In the genomic region with DNA sequence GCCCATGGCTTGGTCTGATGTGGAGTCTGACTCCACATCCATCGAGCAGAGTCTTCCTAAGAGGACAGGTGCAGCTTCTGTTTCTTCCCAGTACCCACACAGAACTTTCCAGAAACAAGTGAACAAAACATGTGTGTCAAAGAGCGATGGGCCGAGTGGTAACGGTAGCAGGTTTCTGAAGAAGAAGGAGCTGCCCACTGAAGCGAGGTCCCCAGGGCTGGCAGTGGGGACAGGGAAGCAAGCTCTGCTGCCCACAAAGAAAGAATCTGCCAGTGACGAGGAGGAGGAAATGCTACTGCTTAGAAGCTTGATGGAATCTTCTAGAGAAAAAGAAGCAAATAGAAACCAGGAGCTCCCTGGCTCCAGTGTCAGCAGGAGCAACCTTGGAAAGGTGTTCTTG, we compare ENCODE assay signal across 24 mouse cellular contexts. TPM values are rescaled to one million over a fixed set of nuclear protein-coding genes. Genes with fewer than 3 reads are reported as not detected.
DNase-seq lines count a peak whose midpoint lies in the region; ATAC-seq and TF ChIP-seq lines count a peak whose summit lies in the region.
"Had no signal": no experiment of that assay in that cellular context is flagged by ENCODE, and none has a peak within 500 bp of the region (broad histone marks: within the 10 kb centered on the region; RNA-seq: fewer than 3 reads in every experiment).

No protein-coding gene starts in this region.

- in situ Hi-C loops in CH12.LX (cut with MboI; ENCODE audit: low pct_ligation_motif_present, low pct_unique_long_range_greater_than_20kb, low sequenced_read_pairs): no loop called here

- no peak for TF ChIP-seq CTCF in CH12.LX (conservative IDR thresholded peaks at IDR 0.05 in 1 of 2, IDR thresholded peaks at IDR 0.05 in 1 of 2; ENCODE audit: low read depth in 2 of 2, low read length in 2 of 2)

- peak overlapping the region; percentile 38; the same call in 1 of the 2 replicates for H3K27ac ChIP-seq in CH12.LX (ENCODE audit: insufficient read depth, low read depth)
- H3K27ac ChIP-seq: forebrain, embryonic 13.5 days; heart, embryonic 13.5 days; kidney, postnatal 0 days; liver, embryonic 13.5 days had no signal

- no peak for ATAC-seq in megakaryocyte, adult 5-6 weeks (ENCODE audit: poor library complexity, severe bottlenecking)
- ATAC-seq in monocyte, adult 5-6 weeks (replicated peaks; ENCODE audit: insufficient number of reproducible peaks, low FRiP score, low TSS enrichment, poor library complexity, severe bottlenecking): no peak
- ATAC-seq: forebrain, embryonic 13.5 days; hindbrain, embryonic 16.5 days; midbrain, embryonic 16.5 days had no signal

- peaks cover 34% of the 10 kb centered on the region for H3K36me3 ChIP-seq in megakaryocyte, embryonic 14.5 days (replicated peaks; ENCODE audit: low read length)
- H3K36me3 ChIP-seq in CH12.LX (replicated peaks in 1 of 2; ENCODE audit: control insufficient read depth in 1 of 2, insufficient read depth in 1 of 2, low read length in 1 of 2) (peaks cover 24 to 38% of the 10 kb centered on the region in 2 experiments), myocyte (ENCODE audit: control insufficient read depth, insufficient read depth) (peaks cover 7% of the 10 kb centered on the region)

- no peak for TF ChIP-seq RAD21 in CH12.LX (IDR thresholded peaks at IDR 0.05; ENCODE audit: low read depth, low read length)

- no peak for TF ChIP-seq POLR2A in CH12.LX (IDR thresholded peaks at IDR 0.05; ENCODE audit: low read depth, low read length)
- TF ChIP-seq POLR2A in myocyte (IDR thresholded peaks at IDR 0.05; ENCODE audit: insufficient read length, low read depth): no peak

- H3K4me1 ChIP-seq in megakaryocyte, embryonic 14.5 days: peaks cover 45% of the 10 kb centered on the region
- peaks cover 6 to 35% of the 10 kb centered on the region in 2 experiments; a peak in 3 of 4 replicates for H3K4me1 ChIP-seq in CH12.LX (ENCODE audit: control insufficient read depth in 1 of 2, insufficient read depth in 2 of 2)

- TF ChIP-seq EP300 in CH12.LX (IDR thresholded peaks at IDR 0.05; ENCODE audit: low read length): no peak; the same call in 1 of the 2 replicates

- peak overlapping the region; percentile 77 for H3K4me3 ChIP-seq in megakaryocyte, embryonic 14.5 days (replicated peaks)
- H3K4me3 ChIP-seq in CH12.LX (replicated peaks in 1 of 3; ENCODE audit: low read depth in 2 of 3, low read length in 2 of 3, poor library complexity in 1 of 3) (peak overlapping the region; percentile 5 to 42 (median 23)), myocyte (peak overlapping the region; percentile 36)
- H3K4me3 ChIP-seq: forebrain, embryonic 13.5 days; heart, embryonic 13.5 days; liver, embryonic 13.5 days had no signal

- H3K9me3 ChIP-seq in megakaryocyte, embryonic 14.5 days: no peaks in the 10 kb centered on the region
- no peaks in the 10 kb centered on the region for H3K9me3 ChIP-seq in CH12.LX (replicated peaks; ENCODE audit: low read length)
- H3K9me3 ChIP-seq: forebrain, embryonic 13.5 days; heart, embryonic 13.5 days; liver, embryonic 13.5 days had no signal

- H3K27me3 ChIP-seq in megakaryocyte, embryonic 14.5 days (replicated peaks): no peaks in the 10 kb centered on the region
- H3K27me3 ChIP-seq in CH12.LX (replicated peaks) (no peaks in the 10 kb centered on the region), myocyte (ENCODE audit: control insufficient read depth, insufficient read depth, insufficient read length) (no peaks in the 10 kb centered on the region)
- H3K27me3 ChIP-seq: forebrain, embryonic 13.5 days; heart, embryonic 13.5 days; liver, embryonic 13.5 days had no signal

- H3ac ChIP-seq in myocyte (ENCODE audit: control insufficient read depth, insufficient read length): no peak overlapping the region

- dilution Hi-C loops in CH12.LX (cut with MboI; ENCODE audit: extremely low pct_ligation_motif_present, extremely low pct_unique_long_range_greater_than_20kb, low sequenced_read_pairs): no loop called here

- H3K79me2 ChIP-seq in CH12.LX (replicated peaks; ENCODE audit: control insufficient read depth, extremely low read depth, insufficient read depth, poor library complexity, severe bottlenecking): peaks cover 6% of the 10 kb centered on the region; the same call in 1 of the 2 replicates
- H3K79me2 ChIP-seq in myocyte (ENCODE audit: control insufficient read depth, insufficient read depth): no peaks in the 10 kb centered on the region

- peak overlapping the region; percentile 97 for H3K4me2 ChIP-seq in CH12.LX (ENCODE audit: insufficient read depth, low read depth, poor library complexity, severe bottlenecking)
- H3K4me2 ChIP-seq in myocyte (ENCODE audit: low read depth): peak overlapping the region; percentile 84
- H3K4me2 ChIP-seq: midbrain, embryonic 11.5 days had no signal

- peak overlapping the region; percentile 59 for H3K9ac ChIP-seq in CH12.LX (ENCODE audit: insufficient read depth, low read depth)
- H3K9ac ChIP-seq: forebrain, embryonic 13.5 days; liver, embryonic 13.5 days had no signal

- DNase-seq in B cell, adult 2 months: peak; percentile 69 to 72
- peak; percentile 26 for DNase-seq in CH12.LX (ENCODE audit: extremely low read depth)
- no peak for DNase-seq in lung, postnatal 36 days
- no peak for DNase-seq in adipocyte (ENCODE audit: low spot score)
- DNase-seq: adrenal gland, adult 8-10 months; cerebellum, adult 11 months; cerebellum, postnatal 36 days; gastrocnemius, postnatal 10 days; heart, postnatal 10 days; kidney, adult 2 months; kidney, postnatal 4 days; liver, embryonic 13.5 days; lung, adult 2 months; lung, postnatal 10 days had no signal

TF ChIP-seq in CH12.LX, 34 proteins besides CTCF, POLR2A, EP300 and RAD21:
- TF ChIP-seq ETS1 (conservative IDR thresholded peaks at IDR 0.05; ENCODE audit: low read depth, low read length) (no peak), MAFK (IDR thresholded peaks at IDR 0.05; ENCODE audit: insufficient replicate concordance, low read length) (no peak), ZNF384 (IDR thresholded peaks at IDR 0.05; ENCODE audit: low read depth, low read length) (no peak), E2F4 (IDR thresholded peaks at IDR 0.05; ENCODE audit: insufficient replicate concordance, low read depth, low read length) (no peak), SIN3A (IDR thresholded peaks at IDR 0.05; ENCODE audit: low read length) (0 out of 2 replicates have a peak, but pooled peaks have one; percentile 5)

TF ChIP-seq in myocyte, 11 proteins besides CTCF, POLR2A, EP300 and RAD21 (continues in another document):
- TF ChIP-seq POLR2AphosphoS2 (IDR thresholded peaks at IDR 0.05; ENCODE audit: insufficient read length, low read depth): no peak
- TF ChIP-seq SRF (IDR thresholded peaks at IDR 0.05; ENCODE audit: control insufficient read depth, insufficient read length, low read depth): no peak
- no peak for TF ChIP-seq TCF12 (IDR thresholded peaks at IDR 0.05; ENCODE audit: insufficient read depth, poor library complexity, severe bottlenecking)
- no peak for TF ChIP-seq USF1 (IDR thresholded peaks at IDR 0.05; ENCODE audit: low read depth)
- TF ChIP-seq MAX (IDR thresholded peaks at IDR 0.05; ENCODE audit: low read depth): no peak
- TF ChIP-seq REST (IDR thresholded peaks at IDR 0.05; ENCODE audit: insufficient read depth, insufficient read length): no peak
- TF ChIP-seq TCF3 (IDR thresholded peaks at IDR 0.05; ENCODE audit: insufficient read length, low read depth): no peak

RNA-seq across cellular contexts. Expression of a gene that starts 1.4 kb away (rescaled TPM):
- 0.77 and 1.3 TPM in 2 replicates for polyA plus RNA-seq in megakaryocyte, embryonic 14.5 days (2012; ENCODE audit: insufficient read depth, low replicate concordance)
- total RNA-seq in megakaryocyte, adult 5-6 weeks (2015): 0.89 and 1.5 TPM in 2 replicates
- 2.8 and 3.0 TPM in 2 replicates for total RNA-seq in megakaryocyte, adult 5-6 weeks (2017)
- total RNA-seq in CH12.LX (2012; rRNA removed) (12.6 TPM in 2 replicates), CH12.LX (2014; rRNA removed) (9.7 and 9.8 TPM in 2 replicates)
- polyA plus RNA-seq in CH12.LX (2012; ENCODE audit: insufficient read length, low read depth) (11.8 and 13.1 TPM in 2 replicates), myocyte (2012; fragmentation: generic; extraction: Trizol) (7.3 TPM)
- 1.2 to 3.6 TPM (median 3.4 TPM) in 3 replicates for total RNA-seq in monocyte, adult 5-6 weeks (2017)

RNA-seq across cellular contexts. Expression of a gene that starts 1.4 kb away (rescaled TPM):
- not detected in 2 replicates for polyA plus RNA-seq in megakaryocyte, embryonic 14.5 days (2012; ENCODE audit: insufficient read depth, low replicate concordance)
- total RNA-seq in megakaryocyte, adult 5-6 weeks (2015): 0.62 TPM in 1 of 2 replicates, not detected in the other
- 0.49 TPM in 1 of 2 replicates, not detected in the other for total RNA-seq in megakaryocyte, adult 5-6 weeks (2017)
- total RNA-seq in CH12.LX (2012; rRNA removed) (4.0 and 5.3 TPM in 2 replicates), CH12.LX (2014; rRNA removed) (2.5 and 2.8 TPM in 2 replicates)
- polyA plus RNA-seq in CH12.LX (2012; ENCODE audit: insufficient read length, low read depth) (2.5 and 3.1 TPM in 2 replicates), myocyte (2012; fragmentation: generic; extraction: Trizol) (0.38 TPM)
- 0.64 TPM in 1 of 3 replicates, not detected in the others for total RNA-seq in monocyte, adult 5-6 weeks (2017)

RNA-seq across cellular contexts. Expression of a gene that starts 23.8 kb away (rescaled TPM):
- 5.9 and 8.1 TPM in 2 replicates for polyA plus RNA-seq in megakaryocyte, embryonic 14.5 days (2012; ENCODE audit: insufficient read depth, low replicate concordance)
- total RNA-seq in megakaryocyte, adult 5-6 weeks (2015): 45.7 and 53.4 TPM in 2 replicates
- 41.9 and 46.5 TPM in 2 replicates for total RNA-seq in megakaryocyte, adult 5-6 weeks (2017)
- total RNA-seq in CH12.LX (2012; rRNA removed) (25.1 and 25.6 TPM in 2 replicates), CH12.LX (2014; rRNA removed) (21.7 and 22.2 TPM in 2 replicates)
- polyA plus RNA-seq in CH12.LX (2012; ENCODE audit: insufficient read length, low read depth) (48.3 and 49.4 TPM in 2 replicates), myocyte (2012; fragmentation: generic; extraction: Trizol) (22.8 TPM)
- 48.6 to 98.2 TPM (median 55.6 TPM) in 3 replicates for total RNA-seq in monocyte, adult 5-6 weeks (2017)

RNA-seq across cellular contexts. Expression of a gene that starts 30.0 kb away (rescaled TPM):
- 85.3 and 112 TPM in 2 replicates for polyA plus RNA-seq in megakaryocyte, embryonic 14.5 days (2012; ENCODE audit: insufficient read depth, low replicate concordance)
- total RNA-seq in megakaryocyte, adult 5-6 weeks (2015): 55.9 and 63.0 TPM in 2 replicates
- total RNA-seq in megakaryocyte, adult 5-6 weeks (2017): 5.9 and 21.8 TPM in 2 replicates
- total RNA-seq in CH12.LX (2012; rRNA removed): 18.1 and 20.2 TPM in 2 replicates
- total RNA-seq in CH12.LX (2014; rRNA removed): 6.1 and 8.9 TPM in 2 replicates
- 69.5 and 80.4 TPM in 2 replicates for polyA plus RNA-seq in CH12.LX (2012; ENCODE audit: insufficient read length, low read depth)
- 39.9 TPM for polyA plus RNA-seq in myocyte (2012; fragmentation: generic; extraction: Trizol)
- total RNA-seq in monocyte, adult 5-6 weeks (2017): 16.7 to 20.2 TPM (median 18.6 TPM) in 3 replicates

RNA-seq across cellular contexts. Expression of a gene that starts 47.3 kb away (rescaled TPM):
- polyA plus RNA-seq in megakaryocyte, embryonic 14.5 days (2012; ENCODE audit: insufficient read depth, low replicate concordance): 2.1 and 2.4 TPM in 2 replicates
- total RNA-seq in megakaryocyte, adult 5-6 weeks (2015): 50.7 and 54.0 TPM in 2 replicates
- total RNA-seq in megakaryocyte, adult 5-6 weeks (2017): 45.7 and 49.9 TPM in 2 replicates
- total RNA-seq in CH12.LX (2012; rRNA removed): 27.2 and 34.5 TPM in 2 replicates
- 24.0 and 28.7 TPM in 2 replicates for total RNA-seq in CH12.LX (2014; rRNA removed)
- polyA plus RNA-seq in CH12.LX (2012; ENCODE audit: insufficient read length, low read depth): 16.8 and 19.8 TPM in 2 replicates
- 25.9 TPM for polyA plus RNA-seq in myocyte (2012; fragmentation: generic; extraction: Trizol)
- total RNA-seq in monocyte, adult 5-6 weeks (2017): 35.6 to 42.2 TPM (median 39.3 TPM) in 3 replicates

Comparison
In these comparisons a context has a peak if more than half of its experiments do, and no peak if none do; other contexts are left out.
1. H3K4me3 ChIP-seq: peak in every context shown above with its lines; median percentile 77 in megakaryocyte, embryonic 14.5 days; 36 in myocyte; 23 in CH12.LX.
2. DNase-seq: peak in B cell, adult 2 months (2 of 2) and CH12.LX (single experiment); none in lung, postnatal 36 days (single experiment) and adipocyte (single experiment).